9 mouse cellular contexts compared by ENCODE assay signal in the genomic region with DNA sequence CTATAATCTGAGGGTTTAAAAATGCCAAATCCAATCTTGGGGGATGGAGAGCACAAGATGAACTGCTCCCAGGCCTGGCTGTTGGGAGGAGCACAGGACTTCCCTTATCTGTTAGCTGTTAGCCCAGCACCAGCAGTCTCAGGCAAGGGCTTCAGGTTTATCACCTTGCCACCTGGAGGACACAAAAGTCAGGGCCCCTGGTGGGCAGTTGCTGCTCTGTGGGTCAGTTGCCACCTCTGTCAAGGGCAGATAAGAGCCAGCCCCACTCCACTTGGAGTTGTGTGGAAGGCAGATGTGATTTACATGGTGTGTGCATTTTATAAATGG.
A peak's percentile ranks its signal among the peaks of the same experiment; 100 is the strongest.
DNase-seq lines count a peak whose midpoint lies in the region; ATAC-seq lines count a peak whose summit lies in the region.
"Had no signal": no experiment of that assay in that cellular context is flagged by ENCODE, and none has a peak within 500 bp of the region (broad histone marks: within the 10 kb centered on the region; RNA-seq: fewer than 3 reads in every experiment).

No protein-coding gene starts in this region.

- no peak for DNase-seq in heart, adult 11 months
- DNase-seq in midbrain, embryonic 14.5 days: no peak
- DNase-seq in right cerebral cortex, adult 2 months (ENCODE audit: low spot score in 2 of 2): no peak
- DNase-seq in gastrocnemius, postnatal 14 days: no peak
- no peak for DNase-seq in kidney, postnatal 14 days

- H3K4me3 ChIP-seq in heart, embryonic 11.5 days (ENCODE audit: low read depth, low read length): no peak overlapping the region
- H3K4me3 ChIP-seq in embryonic facial prominence, embryonic 12.5 days: no peak overlapping the region
- H3K4me3 ChIP-seq in hindbrain, embryonic 13.5 days: no peak overlapping the region
- H3K4me3 ChIP-seq in midbrain, embryonic 14.5 days (replicated peaks; ENCODE audit: low read depth, low read length): no peak overlapping the region

- peak overlapping the region; percentile 37 for H3K4me2 ChIP-seq in heart, embryonic 11.5 days
- peak overlapping the region; percentile 16 for H3K4me2 ChIP-seq in embryonic facial prominence, embryonic 12.5 days (replicated peaks)
- H3K4me2 ChIP-seq in hindbrain, embryonic 13.5 days: peak overlapping the region; percentile 30; the same call in 1 of the 2 replicates
- H3K4me2 ChIP-seq in midbrain, embryonic 14.5 days (ENCODE audit: low read length): peak overlapping the region; percentile 33

- H3K27me3 ChIP-seq in heart, embryonic 11.5 days (ENCODE audit: control insufficient read depth, insufficient read depth, low read length): no peaks in the 10 kb centered on the region
- H3K27me3 ChIP-seq in embryonic facial prominence, embryonic 12.5 days: no peaks in the 10 kb centered on the region
- no peaks in the 10 kb centered on the region for H3K27me3 ChIP-seq in hindbrain, embryonic 13.5 days
- no peaks in the 10 kb centered on the region for H3K27me3 ChIP-seq in midbrain, embryonic 14.5 days (ENCODE audit: control insufficient read depth, insufficient read depth, low read length)

- no peaks in the 10 kb centered on the region for H3K36me3 ChIP-seq in heart, embryonic 11.5 days (ENCODE audit: control insufficient read depth, insufficient read depth, low read length)
- H3K36me3 ChIP-seq in embryonic facial prominence, embryonic 12.5 days: no peaks in the 10 kb centered on the region
- H3K36me3 ChIP-seq in hindbrain, embryonic 13.5 days: no peaks in the 10 kb centered on the region
- H3K36me3 ChIP-seq in midbrain, embryonic 14.5 days (ENCODE audit: control insufficient read depth, insufficient read depth, low read length): no peaks in the 10 kb centered on the region

- H3K9me3 ChIP-seq in heart, embryonic 11.5 days (replicated peaks; ENCODE audit: control insufficient read depth, low read length): no peaks in the 10 kb centered on the region
- H3K9me3 ChIP-seq in embryonic facial prominence, embryonic 12.5 days: no peaks in the 10 kb centered on the region
- H3K9me3 ChIP-seq in hindbrain, embryonic 13.5 days: no peaks in the 10 kb centered on the region
- no peaks in the 10 kb centered on the region for H3K9me3 ChIP-seq in midbrain, embryonic 14.5 days (ENCODE audit: control insufficient read depth, low read length)

- intact Hi-C loops in gastrocnemius, postnatal 14 days (cut with DNase I; ENCODE audit: low total_unique reads): no loop called here

- H3K4me1 ChIP-seq in heart, embryonic 11.5 days (ENCODE audit: control insufficient read depth, insufficient read depth, low read length): peaks cover 18% of the 10 kb centered on the region
- peaks cover 23% of the 10 kb centered on the region for H3K4me1 ChIP-seq in embryonic facial prominence, embryonic 12.5 days
- H3K4me1 ChIP-seq in hindbrain, embryonic 13.5 days (replicated peaks): peaks cover 26% of the 10 kb centered on the region
- peaks cover 27% of the 10 kb centered on the region for H3K4me1 ChIP-seq in midbrain, embryonic 14.5 days (ENCODE audit: control insufficient read depth, insufficient read depth, low read length)

- no peak overlapping the region for H3K9ac ChIP-seq in heart, embryonic 11.5 days (ENCODE audit: low read depth, low read length)
- no peak overlapping the region for H3K9ac ChIP-seq in embryonic facial prominence, embryonic 12.5 days
- H3K9ac ChIP-seq in hindbrain, embryonic 13.5 days: peak overlapping the region; percentile 53; the same call in 1 of the 2 replicates
- H3K9ac ChIP-seq in midbrain, embryonic 14.5 days (replicated peaks; ENCODE audit: low read length): 0 out of 2 replicates have a peak overlapping the region, but pooled peaks have one; percentile 3

- ATAC-seq in heart, embryonic 11.5 days (replicated peaks; ENCODE audit: insufficient number of reproducible peaks, low FRiP score, low TSS enrichment): no peak; the same call in 1 of the 2 replicates
- ATAC-seq in embryonic facial prominence, embryonic 12.5 days (ENCODE audit: insufficient number of reproducible peaks, insufficient read depth, low FRiP score, low TSS enrichment): no peak
- peak; percentile 40; the same call in 1 of the 2 replicates for ATAC-seq in hindbrain, embryonic 13.5 days (ENCODE audit: low FRiP score)
- peak; percentile 35; the same call in 1 of the 2 replicates for ATAC-seq in midbrain, embryonic 14.5 days (ENCODE audit: low FRiP score, low TSS enrichment)

- peak overlapping the region; percentile 18 for H3K27ac ChIP-seq in heart, embryonic 11.5 days (ENCODE audit: low read depth, low read length)
- peak overlapping the region; percentile 79 for H3K27ac ChIP-seq in embryonic facial prominence, embryonic 12.5 days
- H3K27ac ChIP-seq in hindbrain, embryonic 13.5 days: peak overlapping the region; percentile 90
- H3K27ac ChIP-seq in midbrain, embryonic 14.5 days (replicated peaks; ENCODE audit: low read depth, low read length): peak overlapping the region; percentile 89
- H3K27ac ChIP-seq: macrophage had no signal

Comparison
In these comparisons a context has a peak if more than half of its experiments do, and no peak if none do; other contexts are left out.
1. ATAC-seq: peak in hindbrain, embryonic 13.5 days (single experiment) and midbrain, embryonic 14.5 days (single experiment); none in heart, embryonic 11.5 days (single experiment) and embryonic facial prominence, embryonic 12.5 days (single experiment).
2. H3K27ac ChIP-seq: peak in every context shown above with its lines; median percentile 90 in hindbrain, embryonic 13.5 days; 89 in midbrain, embryonic 14.5 days; 79 in embryonic facial prominence, embryonic 12.5 days; 18 in heart, embryonic 11.5 days.
3. H3K9ac ChIP-seq: peak in hindbrain, embryonic 13.5 days (single experiment) and midbrain, embryonic 14.5 days (single experiment); none in heart, embryonic 11.5 days (single experiment) and embryonic facial prominence, embryonic 12.5 days (single experiment).
4. Peak in every context shown above with its lines, with median percentiles within 50 percentile points of each other: H3K4me2 ChIP-seq.